In genomic region chr1:75316861-75317240, GRCm38 (mm10) we compare ENCODE assay signal across 8 mouse cellular contexts. TPM values are rescaled to one million over a fixed set of nuclear protein-coding genes. Genes with fewer than 3 reads are reported as not detected.
DNase-seq lines count a peak whose midpoint lies in the region; ATAC-seq and TF ChIP-seq lines count a peak whose summit lies in the region.

No protein-coding gene starts in this region.

- peaks cover 21 to 36% of the 10 kb centered on the region in 2 experiments for H3K36me3 ChIP-seq in CH12.LX (replicated peaks in 1 of 2; ENCODE audit: control insufficient read depth in 1 of 2, insufficient read depth in 1 of 2, low read length in 1 of 2)
- H3K36me3 ChIP-seq in heart, embryonic 10.5 days: peaks cover 42% of the 10 kb centered on the region
- peaks cover 39% of the 10 kb centered on the region for H3K36me3 ChIP-seq in kidney, embryonic 15.5 days
- peaks cover 25% of the 10 kb centered on the region for H3K36me3 ChIP-seq in midbrain, postnatal 0 days (ENCODE audit: insufficient read depth, low read length)
- H3K36me3 ChIP-seq in stomach, embryonic 15.5 days: peaks cover 18% of the 10 kb centered on the region

- H3K27ac ChIP-seq in CH12.LX (ENCODE audit: insufficient read depth, low read depth): peak overlapping the region; percentile 86
- peak overlapping the region; percentile 92 for H3K27ac ChIP-seq in heart, embryonic 10.5 days
- H3K27ac ChIP-seq in kidney, embryonic 15.5 days: peak overlapping the region; percentile 97
- peak overlapping the region; percentile 85 for H3K27ac ChIP-seq in midbrain, postnatal 0 days (ENCODE audit: low read depth, low read length)
- peak overlapping the region; percentile 98 for H3K27ac ChIP-seq in stomach, embryonic 15.5 days

- no peak for TF ChIP-seq RAD21 in CH12.LX (IDR thresholded peaks at IDR 0.05; ENCODE audit: low read depth, low read length)

- peak; percentile 81 for DNase-seq in CH12.LX (ENCODE audit: extremely low read depth)
- peak; percentile 88 for DNase-seq in brain, embryonic 14.5 days (ENCODE audit: low read depth)
- peak; percentile 94 for DNase-seq in heart, embryonic 10.5 days (ENCODE audit: low spot score)
- peak; percentile 90 for DNase-seq in liver
- peak; percentile 80 for DNase-seq in midbrain, postnatal 0 days (ENCODE audit: low spot score)

- peak overlapping the region; percentile 64 to 87 (median 86) for H3K4me3 ChIP-seq in CH12.LX (replicated peaks in 1 of 3; ENCODE audit: low read depth in 2 of 3, low read length in 2 of 3, poor library complexity in 1 of 3)
- peak overlapping the region; percentile 78 for H3K4me3 ChIP-seq in heart, embryonic 10.5 days
- peak overlapping the region; percentile 73 for H3K4me3 ChIP-seq in kidney, embryonic 15.5 days (replicated peaks)
- peak overlapping the region; percentile 70 for H3K4me3 ChIP-seq in midbrain, postnatal 0 days (ENCODE audit: low read depth, low read length)
- H3K4me3 ChIP-seq in stomach, embryonic 15.5 days (replicated peaks): peak overlapping the region; percentile 78

- peak in 1 of 2 experiments; percentile 26; a peak in 2 of 4 replicates for TF ChIP-seq CTCF in CH12.LX (conservative IDR thresholded peaks at IDR 0.05 in 1 of 2, IDR thresholded peaks at IDR 0.05 in 1 of 2; ENCODE audit: low read depth in 2 of 2, low read length in 2 of 2)
- TF ChIP-seq CTCF in brain, embryonic 14.5 days (IDR thresholded peaks at IDR 0.05; ENCODE audit: borderline replicate concordance, extremely low read depth, insufficient read depth, insufficient read length): 0 out of 2 replicates have a peak, but pooled peaks have one; percentile 8
- TF ChIP-seq CTCF in midbrain, postnatal 0 days (IDR thresholded peaks at IDR 0.05): peak; percentile 59

- H3K4me1 ChIP-seq in CH12.LX (ENCODE audit: control insufficient read depth in 1 of 2, insufficient read depth in 2 of 2): peaks cover 6 to 27% of the 10 kb centered on the region in 2 experiments
- peaks cover 24% of the 10 kb centered on the region for H3K4me1 ChIP-seq in heart, embryonic 10.5 days
- peaks cover 21% of the 10 kb centered on the region for H3K4me1 ChIP-seq in kidney, embryonic 15.5 days
- peaks cover 5% of the 10 kb centered on the region; the same call in 1 of the 2 replicates for H3K4me1 ChIP-seq in midbrain, postnatal 0 days (ENCODE audit: insufficient read depth, low read length)
- peaks cover 11% of the 10 kb centered on the region; the same call in 1 of the 2 replicates for H3K4me1 ChIP-seq in stomach, embryonic 15.5 days

- peaks cover 2% of the 10 kb centered on the region for H3K9me3 ChIP-seq in CH12.LX (replicated peaks; ENCODE audit: low read length)
- H3K9me3 ChIP-seq in heart, embryonic 10.5 days: no peaks in the 10 kb centered on the region
- H3K9me3 ChIP-seq in kidney, embryonic 15.5 days (replicated peaks): no peaks in the 10 kb centered on the region
- H3K9me3 ChIP-seq in midbrain, postnatal 0 days (ENCODE audit: low read length): no peaks in the 10 kb centered on the region
- H3K9me3 ChIP-seq in stomach, embryonic 15.5 days: no peaks in the 10 kb centered on the region

- H3K79me2 ChIP-seq in CH12.LX (replicated peaks; ENCODE audit: control insufficient read depth, extremely low read depth, insufficient read depth, poor library complexity, severe bottlenecking): no peaks in the 10 kb centered on the region

- no peak for TF ChIP-seq EP300 in CH12.LX (IDR thresholded peaks at IDR 0.05; ENCODE audit: low read length)

- in situ Hi-C loops in CH12.LX (cut with MboI; ENCODE audit: low pct_ligation_motif_present, low pct_unique_long_range_greater_than_20kb, low sequenced_read_pairs): no loop called here

- H3K9ac ChIP-seq in CH12.LX (ENCODE audit: insufficient read depth, low read depth): peak overlapping the region; percentile 85
- H3K9ac ChIP-seq in kidney, embryonic 15.5 days: peak overlapping the region; percentile 71
- peak overlapping the region; percentile 70 for H3K9ac ChIP-seq in midbrain, postnatal 0 days (replicated peaks; ENCODE audit: low read length, poor library complexity, severe bottlenecking)
- peak overlapping the region; percentile 62 for H3K9ac ChIP-seq in stomach, embryonic 15.5 days

- no peaks in the 10 kb centered on the region for H3K27me3 ChIP-seq in CH12.LX (replicated peaks)
- H3K27me3 ChIP-seq in heart, embryonic 10.5 days (ENCODE audit: insufficient read depth, poor library complexity, severe bottlenecking): no peaks in the 10 kb centered on the region
- H3K27me3 ChIP-seq in kidney, embryonic 15.5 days: no peaks in the 10 kb centered on the region
- no peaks in the 10 kb centered on the region for H3K27me3 ChIP-seq in midbrain, postnatal 0 days (ENCODE audit: insufficient read depth, low read length)
- no peaks in the 10 kb centered on the region for H3K27me3 ChIP-seq in stomach, embryonic 15.5 days (replicated peaks)

- peak; percentile 34 for ATAC-seq in erythroblast, adult 5-6 weeks (replicated peaks; ENCODE audit: low FRiP score, poor library complexity, severe bottlenecking)
- peak; percentile 59 for ATAC-seq in kidney, embryonic 15.5 days (replicated peaks; ENCODE audit: low FRiP score)
- no peak; the same call in 1 of the 2 replicates for ATAC-seq in midbrain, postnatal 0 days (ENCODE audit: low FRiP score)
- peak; percentile 42 for ATAC-seq in stomach, embryonic 15.5 days (ENCODE audit: insufficient read depth, low FRiP score, low read depth)

- H3K4me2 ChIP-seq in CH12.LX (ENCODE audit: insufficient read depth, low read depth, poor library complexity, severe bottlenecking): peak overlapping the region; percentile 63; the same call in 1 of the 2 replicates
- peak overlapping the region; percentile 73 for H3K4me2 ChIP-seq in kidney, embryonic 15.5 days
- peak overlapping the region; percentile 87 for H3K4me2 ChIP-seq in midbrain, postnatal 0 days (ENCODE audit: low read depth, low read length, poor library complexity, severe bottlenecking)
- peak overlapping the region; percentile 80 for H3K4me2 ChIP-seq in stomach, embryonic 15.5 days

- peak; percentile 60 for TF ChIP-seq POLR2A in CH12.LX (IDR thresholded peaks at IDR 0.05; ENCODE audit: low read depth, low read length)
- TF ChIP-seq POLR2A in brain, embryonic 14.5 days (IDR thresholded peaks at IDR 0.05; ENCODE audit: borderline replicate concordance, extremely low read depth, insufficient read depth, insufficient read length, poor library complexity, severe bottlenecking): no peak

- dilution Hi-C loops in CH12.LX (cut with MboI; ENCODE audit: extremely low pct_ligation_motif_present, extremely low pct_unique_long_range_greater_than_20kb, low sequenced_read_pairs): no loop called here

- WGBS in heart, embryonic 10.5 days: under 1% methylated on average over 20 of the region's 20 CpGs
- WGBS in kidney, embryonic 15.5 days: under 1% methylated on average over 20 of the region's 20 CpGs
- WGBS in midbrain, postnatal 0 days: under 1% methylated on average over 20 of the region's 20 CpGs
- under 1% methylated on average over 20 of the region's 20 CpGs for WGBS in stomach, embryonic 15.5 days

RNA-seq across cellular contexts. Expression of gene Dnpep, which starts 0.9 kb away (rescaled TPM):
- total RNA-seq in CH12.LX (2012; rRNA removed) (67.3 and 73.8 TPM in 2 replicates), CH12.LX (2014; rRNA removed) (48.4 and 50.4 TPM in 2 replicates)
- polyA plus RNA-seq in CH12.LX (2012; ENCODE audit: insufficient read length, low read depth): 35.0 and 39.8 TPM in 2 replicates
- polyA plus RNA-seq in brain, embryonic 14.5 days (2012; rRNA removed): 140 and 189 TPM in 2 replicates
- 14.0 and 20.3 TPM in 2 replicates for total RNA-seq in erythroblast, adult 5-6 weeks (2015; ENCODE audit: low replicate concordance)
- 7.7 and 11.8 TPM in 2 replicates for total RNA-seq in erythroblast, adult 5-6 weeks (2017; ENCODE audit: low replicate concordance)
- polyA plus RNA-seq in heart, embryonic 10.5 days (2016; fragmentation: Nextera tagmentation; extraction: Ambion mirVana): 142 and 144 TPM in 2 replicates
- 136 and 153 TPM in 2 replicates for polyA plus RNA-seq in kidney, embryonic 15.5 days (2015; fragmentation: Nextera tagmentation; extraction: Ambion mirVana)
- 145 TPM in 2 replicates for total RNA-seq in midbrain, postnatal 0 days (2014; rRNA removed)
- 128 and 139 TPM in 2 replicates for polyA plus RNA-seq in midbrain, postnatal 0 days (2015; fragmentation: Nextera tagmentation; extraction: Ambion mirVana)
- 123 and 137 TPM in 2 replicates for polyA plus RNA-seq in stomach, embryonic 15.5 days (2015; fragmentation: Nextera tagmentation; extraction: Ambion mirVana)

RNA-seq across cellular contexts. Expression of gene Resp18, which starts 38.6 kb away (rescaled TPM):
- total RNA-seq in CH12.LX (2012; rRNA removed): not detected in 2 replicates
- not detected in 2 replicates for total RNA-seq in CH12.LX (2014; rRNA removed)
- not detected in 2 replicates for polyA plus RNA-seq in CH12.LX (2012; ENCODE audit: insufficient read length, low read depth)
- polyA plus RNA-seq in brain, embryonic 14.5 days (2012; rRNA removed): 78.9 and 87.2 TPM in 2 replicates
- not detected in 2 replicates for total RNA-seq in erythroblast, adult 5-6 weeks (2015; ENCODE audit: low replicate concordance)
- total RNA-seq in erythroblast, adult 5-6 weeks (2017; ENCODE audit: low replicate concordance): not detected in 2 replicates
- polyA plus RNA-seq in heart, embryonic 10.5 days (2016; fragmentation: Nextera tagmentation; extraction: Ambion mirVana): not detected in 2 replicates
- 1.5 and 10.1 TPM in 2 replicates for polyA plus RNA-seq in kidney, embryonic 15.5 days (2015; fragmentation: Nextera tagmentation; extraction: Ambion mirVana)
- 302 and 332 TPM in 2 replicates for total RNA-seq in midbrain, postnatal 0 days (2014; rRNA removed)
- 409 and 416 TPM in 2 replicates for polyA plus RNA-seq in midbrain, postnatal 0 days (2015; fragmentation: Nextera tagmentation; extraction: Ambion mirVana)
- 7.5 and 9.6 TPM in 2 replicates for polyA plus RNA-seq in stomach, embryonic 15.5 days (2015; fragmentation: Nextera tagmentation; extraction: Ambion mirVana)

RNA-seq across cellular contexts. Expression of gene Des, which starts 43.3 kb away (rescaled TPM):
- total RNA-seq in CH12.LX (2012; rRNA removed) (9.1 and 9.3 TPM in 2 replicates), CH12.LX (2014; rRNA removed) (10.0 and 11.7 TPM in 2 replicates)
- polyA plus RNA-seq in CH12.LX (2012; ENCODE audit: insufficient read length, low read depth): 18.9 and 20.9 TPM in 2 replicates
- 1.0 and 1.4 TPM in 2 replicates for polyA plus RNA-seq in brain, embryonic 14.5 days (2012; rRNA removed)
- total RNA-seq in erythroblast, adult 5-6 weeks (2015; ENCODE audit: low replicate concordance): not detected in 2 replicates
- total RNA-seq in erythroblast, adult 5-6 weeks (2017; ENCODE audit: low replicate concordance): not detected in 2 replicates
- polyA plus RNA-seq in heart, embryonic 10.5 days (2016; fragmentation: Nextera tagmentation; extraction: Ambion mirVana): 341 and 642 TPM in 2 replicates
- polyA plus RNA-seq in kidney, embryonic 15.5 days (2015; fragmentation: Nextera tagmentation; extraction: Ambion mirVana): 53.5 and 53.9 TPM in 2 replicates
- 1.9 and 2.6 TPM in 2 replicates for total RNA-seq in midbrain, postnatal 0 days (2014; rRNA removed)
- 1.4 and 1.6 TPM in 2 replicates for polyA plus RNA-seq in midbrain, postnatal 0 days (2015; fragmentation: Nextera tagmentation; extraction: Ambion mirVana)
- polyA plus RNA-seq in stomach, embryonic 15.5 days (2015; fragmentation: Nextera tagmentation; extraction: Ambion mirVana): 92.1 and 93.2 TPM in 2 replicates

RNA-seq across cellular contexts. Expression of gene Ptprn, which starts 52.5 kb away (rescaled TPM):
- 0.04 TPM in 1 of 2 replicates, not detected in the other for total RNA-seq in CH12.LX (2012; rRNA removed)
- total RNA-seq in CH12.LX (2014; rRNA removed): not detected in 2 replicates
- 0.16 TPM in 1 of 2 replicates, not detected in the other for polyA plus RNA-seq in CH12.LX (2012; ENCODE audit: insufficient read length, low read depth)
- polyA plus RNA-seq in brain, embryonic 14.5 days (2012; rRNA removed): 33.4 and 53.4 TPM in 2 replicates
- not detected in 2 replicates for total RNA-seq in erythroblast, adult 5-6 weeks (2015; ENCODE audit: low replicate concordance)
- not detected in 2 replicates for total RNA-seq in erythroblast, adult 5-6 weeks (2017; ENCODE audit: low replicate concordance)
- polyA plus RNA-seq in heart, embryonic 10.5 days (2016; fragmentation: Nextera tagmentation; extraction: Ambion mirVana): 0.70 and 0.84 TPM in 2 replicates
- polyA plus RNA-seq in kidney, embryonic 15.5 days (2015; fragmentation: Nextera tagmentation; extraction: Ambion mirVana): 0.48 and 2.3 TPM in 2 replicates
- 116 and 127 TPM in 2 replicates for total RNA-seq in midbrain, postnatal 0 days (2014; rRNA removed)
- polyA plus RNA-seq in midbrain, postnatal 0 days (2015; fragmentation: Nextera tagmentation; extraction: Ambion mirVana): 51.4 and 52.2 TPM in 2 replicates
- polyA plus RNA-seq in stomach, embryonic 15.5 days (2015; fragmentation: Nextera tagmentation; extraction: Ambion mirVana): 2.4 and 2.8 TPM in 2 replicates

RNA-seq across cellular contexts. Expression of gene Speg, which starts 58.2 kb away (rescaled TPM):
- 14.2 and 18.8 TPM in 2 replicates for total RNA-seq in CH12.LX (2012; rRNA removed)
- total RNA-seq in CH12.LX (2014; rRNA removed): 13.0 and 13.1 TPM in 2 replicates
- polyA plus RNA-seq in CH12.LX (2012; ENCODE audit: insufficient read length, low read depth): 30.7 and 31.7 TPM in 2 replicates
- 49.2 and 56.1 TPM in 2 replicates for polyA plus RNA-seq in brain, embryonic 14.5 days (2012; rRNA removed)
- not detected in 2 replicates for total RNA-seq in erythroblast, adult 5-6 weeks (2015; ENCODE audit: low replicate concordance)
- 1.7 TPM in 1 of 2 replicates, not detected in the other for total RNA-seq in erythroblast, adult 5-6 weeks (2017; ENCODE audit: low replicate concordance)
- 77.9 and 80.0 TPM in 2 replicates for polyA plus RNA-seq in heart, embryonic 10.5 days (2016; fragmentation: Nextera tagmentation; extraction: Ambion mirVana)
- 45.1 and 53.9 TPM in 2 replicates for polyA plus RNA-seq in kidney, embryonic 15.5 days (2015; fragmentation: Nextera tagmentation; extraction: Ambion mirVana)
- 62.9 and 70.6 TPM in 2 replicates for total RNA-seq in midbrain, postnatal 0 days (2014; rRNA removed)
- 22.0 and 23.7 TPM in 2 replicates for polyA plus RNA-seq in midbrain, postnatal 0 days (2015; fragmentation: Nextera tagmentation; extraction: Ambion mirVana)
- polyA plus RNA-seq in stomach, embryonic 15.5 days (2015; fragmentation: Nextera tagmentation; extraction: Ambion mirVana): 45.2 and 49.1 TPM in 2 replicates
